Mouse (Mus musculus) testis, adult 2 months (tissue): ENCODE data around the gene Samd1. TPM values are rescaled to one million over a fixed set of nuclear protein-coding genes. Genes with fewer than 3 reads are reported as not detected.

Source experiments
- H3K27ac ChIP-seq: fragments of 200-500 bp; 2 replicates; pipeline ENCODE4 v1.5.1; 2012; ENCODE audit warnings: low read depth, low read length; ENCODE audit not compliant: control insufficient read depth, insufficient read depth
- H3K27me3 ChIP-seq: fragments of 200-500 bp; 2 replicates; pipeline ENCODE4 v1.6.1; 2012; ENCODE audit warnings: mild to moderate bottlenecking, low read length, moderate library complexity; ENCODE audit not compliant: control insufficient read depth, insufficient read depth
- H3K36me3 ChIP-seq: fragments of 200-500 bp; 2 replicates; pipeline ENCODE4 v1.6.1; 2012; ENCODE audit warnings: mild to moderate bottlenecking, low read length; ENCODE audit not compliant: control insufficient read depth, insufficient read depth
- H3K4me1 ChIP-seq: fragments of 200-500 bp; 2 replicates; pipeline ENCODE4 v1.6.1; 2012; ENCODE audit warnings: low read length; ENCODE audit not compliant: control insufficient read depth, insufficient read depth
- H3K4me3 ChIP-seq: fragments of 200-500 bp; 2 replicates; pipeline ENCODE4 v1.5.1; 2012; ENCODE audit warnings: low read depth, mild to moderate bottlenecking, low read length, moderate library complexity, mixed read lengths; ENCODE audit not compliant: control insufficient read depth
- CTCF ChIP-seq: fragments of 200-500 bp; IDR thresholded peaks from 2 replicates; pipeline ENCODE4 v1.5.1; 2012; ENCODE audit warnings: low read depth, mild to moderate bottlenecking, inconsistent platforms, low read length, moderate library complexity; ENCODE audit not compliant: control insufficient read depth, insufficient read depth, insufficient replicate concordance
- POLR2A ChIP-seq: fragments of 200-500 bp; IDR thresholded peaks from 2 replicates; pipeline ENCODE4 v1.6.1; 2012; ENCODE audit warnings: low read depth, mild to moderate bottlenecking, inconsistent platforms, low read length, moderate library complexity; ENCODE audit not compliant: control insufficient read depth
- polyA plus RNA-seq: library from polyadenylated mRNA; depleted of rRNA; stranded (reverse); fragments of >200 nt; gene quantifications from 2 replicates; pipeline ENCODE4 v1.2.3, GENCODE M21; 2012

Samd1 gene
- polyA plus RNA-seq, 1 experiment, result 15.3 TPM

GRCm38 (mm10) chr8:84019738-84020137 lies 22.3 kb downstream of the Samd1 start:
- Histone ChIP-seq H3K36me3 (no peaks in the 10 kb centered on the region), H3K4me3 (no peak overlapping the region), H3K27ac (no peak overlapping the region), H3K4me1 (peaks cover 6% of the 10 kb centered on the region), H3K27me3 (no peaks in the 10 kb centered on the region)
- TF ChIP-seq POLR2A (no peak), CTCF (no peak)

DNA sequence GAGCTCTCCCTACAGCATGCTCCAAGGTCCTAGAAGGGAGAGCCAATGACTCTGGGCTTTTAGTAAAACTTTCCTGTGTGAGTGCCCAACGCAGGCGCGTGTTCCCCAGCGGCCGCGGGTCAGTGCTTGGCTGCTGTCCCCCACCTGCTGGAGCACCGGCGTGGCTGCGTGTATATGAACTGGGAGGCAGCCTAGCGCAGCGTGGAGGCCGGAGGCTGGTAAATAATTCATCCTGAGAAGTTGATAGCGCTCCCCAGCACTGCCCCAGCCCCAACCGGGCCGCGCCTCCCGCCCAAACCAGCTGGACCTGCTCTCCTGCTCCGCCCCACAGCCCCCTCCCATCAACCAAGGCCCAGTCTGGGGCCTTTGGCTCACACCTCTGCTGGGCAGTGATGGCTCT lies 23.6 kb downstream of the Samd1 start, which contains the start of gene Palm3:
TSS of gene Palm3 (plus strand) at position 376 of the 400 bp plus-strand sequence.
- no peaks in the 10 kb centered on the region for H3K36me3 ChIP-seq
- H3K4me1 ChIP-seq, result peaks cover 10% of the 10 kb centered on the region
- no peak within 1 kb of the TSS for H3K27ac ChIP-seq
- no peak within 1 kb of the TSS for H3K4me3 ChIP-seq
- TF ChIP-seq CTCF (no peak), POLR2A (no peak)
- peaks cover 3% of the 10 kb centered on the region; the same call in 1 of the 2 replicates for H3K27me3 ChIP-seq

GRCm38 (mm10) chr8:84021569-84021968 lies 24.1 kb downstream of the Samd1 start:
- Histone ChIP-seq H3K27ac (no peak overlapping the region), H3K4me3 (no peak overlapping the region), H3K27me3 (peaks cover 4% of the 10 kb centered on the region; the same call in 1 of the 2 replicates), H3K36me3 (no peaks in the 10 kb centered on the region), H3K4me1 (peaks cover 15% of the 10 kb centered on the region)
- TF ChIP-seq CTCF (no peak), POLR2A (no peak)

GRCm38 (mm10) chr8:84023085-84023484 lies 25.6 kb downstream of the Samd1 start:
- Histone ChIP-seq H3K4me1 (peaks cover 19% of the 10 kb centered on the region), H3K27ac (no peak overlapping the region), H3K27me3 (peaks cover 4% of the 10 kb centered on the region; the same call in 1 of the 2 replicates), H3K4me3 (no peak overlapping the region), H3K36me3 (no peaks in the 10 kb centered on the region)
- no peak for TF ChIP-seq POLR2A
- TF ChIP-seq CTCF, result no peak

DNA sequence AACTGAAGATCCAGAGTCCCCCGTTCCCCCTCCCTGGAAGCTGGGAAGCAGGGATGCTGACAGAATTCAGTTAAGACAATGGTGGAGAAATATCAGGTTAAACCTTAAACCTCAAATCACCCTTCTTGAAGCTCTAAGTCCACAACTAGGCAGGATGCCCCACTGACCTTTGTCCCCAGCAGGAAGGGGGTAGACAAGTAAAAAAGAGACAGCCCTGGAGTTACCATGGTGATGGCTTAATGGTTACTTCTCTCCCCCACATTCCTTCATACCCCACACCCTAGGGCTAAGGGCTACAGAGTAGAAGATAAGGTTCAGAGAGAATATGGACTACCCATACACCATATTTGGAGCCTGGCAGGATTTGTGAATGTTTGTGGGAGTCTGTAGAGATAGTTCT lies 26.2 kb downstream of the Samd1 start:
- Histone ChIP-seq H3K36me3 (no peaks in the 10 kb centered on the region), H3K27me3 (peaks cover 4% of the 10 kb centered on the region; the same call in 1 of the 2 replicates), H3K4me1 (peaks cover 19% of the 10 kb centered on the region), H3K27ac (no peak overlapping the region), H3K4me3 (no peak overlapping the region)
- no peak for TF ChIP-seq CTCF

DNA sequence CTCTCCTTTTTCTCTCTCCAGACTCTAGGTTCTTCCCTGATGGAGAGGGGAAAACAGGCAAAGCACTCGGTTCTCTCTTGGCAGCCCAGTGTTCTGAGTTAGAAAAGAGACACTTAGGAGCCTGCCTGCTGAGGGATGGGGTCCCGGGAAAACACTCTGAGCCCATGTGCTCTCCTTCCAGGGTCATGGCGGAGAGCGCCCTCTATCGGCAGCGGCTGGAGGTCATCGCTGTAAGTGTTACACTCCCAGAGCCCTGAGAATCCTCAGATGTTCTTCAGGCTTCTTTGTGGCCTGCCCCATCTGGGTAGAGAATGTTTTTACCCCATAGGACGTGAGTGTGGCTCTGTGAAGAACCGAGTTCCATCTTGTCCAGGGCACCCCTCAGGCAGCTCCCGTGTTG lies 26.7 kb downstream of the Samd1 start:
- Histone ChIP-seq H3K27me3 (peaks cover 4% of the 10 kb centered on the region; the same call in 1 of the 2 replicates), H3K27ac (no peak overlapping the region), H3K4me1 (peaks cover 19% of the 10 kb centered on the region), H3K36me3 (no peaks in the 10 kb centered on the region), H3K4me3 (no peak overlapping the region)
- TF ChIP-seq CTCF, result peak; percentile 96
- TF ChIP-seq POLR2A, result no peak

GRCm38 (mm10) chr8:84025863-84026262 lies 28.4 kb downstream of the Samd1 start:
- no peaks in the 10 kb centered on the region for H3K36me3 ChIP-seq
- H3K4me1 ChIP-seq, result peaks cover 18% of the 10 kb centered on the region
- TF ChIP-seq CTCF, result no peak
- TF ChIP-seq POLR2A, result no peak
- H3K4me3 ChIP-seq, result peak overlapping the region; percentile 54
- peaks cover 4% of the 10 kb centered on the region; the same call in 1 of the 2 replicates for H3K27me3 ChIP-seq
- no peak overlapping the region for H3K27ac ChIP-seq

DNA sequence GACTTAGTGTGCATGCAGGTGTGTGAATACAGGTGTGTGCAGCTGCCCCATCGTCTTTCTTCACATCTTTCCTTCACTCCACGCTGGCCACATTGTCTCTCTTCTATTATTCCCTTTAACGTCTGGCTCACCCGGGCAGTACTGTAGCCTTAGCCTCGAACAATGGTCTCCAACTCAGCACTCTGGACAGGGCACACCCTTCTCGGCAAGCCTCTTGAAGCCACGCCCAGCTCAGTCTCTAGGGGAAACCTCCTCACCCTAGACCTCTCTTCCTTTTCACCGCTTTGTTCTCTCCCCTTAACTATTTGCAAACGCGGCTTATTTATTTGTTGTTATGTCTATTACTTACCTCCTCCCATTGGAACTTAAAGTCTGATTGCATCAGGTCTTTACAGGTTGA lies 30.0 kb downstream of the Samd1 start:
- TF ChIP-seq POLR2A, result no peak
- no peak for TF ChIP-seq CTCF
- Histone ChIP-seq H3K27me3 (peaks cover 4% of the 10 kb centered on the region; the same call in 1 of the 2 replicates), H3K4me3 (no peak overlapping the region), H3K36me3 (no peaks in the 10 kb centered on the region), H3K27ac (no peak overlapping the region), H3K4me1 (peaks cover 15% of the 10 kb centered on the region)
